Mouse (Mus musculus): ENCODE measurements around the gene Hspa8.
"Not testable (repeated sequence)": the region's sequence is repeated elsewhere in the genome, so short reads cannot be mapped to it uniquely, and the experiment has no call there.

Gene Hspa8

DNA sequence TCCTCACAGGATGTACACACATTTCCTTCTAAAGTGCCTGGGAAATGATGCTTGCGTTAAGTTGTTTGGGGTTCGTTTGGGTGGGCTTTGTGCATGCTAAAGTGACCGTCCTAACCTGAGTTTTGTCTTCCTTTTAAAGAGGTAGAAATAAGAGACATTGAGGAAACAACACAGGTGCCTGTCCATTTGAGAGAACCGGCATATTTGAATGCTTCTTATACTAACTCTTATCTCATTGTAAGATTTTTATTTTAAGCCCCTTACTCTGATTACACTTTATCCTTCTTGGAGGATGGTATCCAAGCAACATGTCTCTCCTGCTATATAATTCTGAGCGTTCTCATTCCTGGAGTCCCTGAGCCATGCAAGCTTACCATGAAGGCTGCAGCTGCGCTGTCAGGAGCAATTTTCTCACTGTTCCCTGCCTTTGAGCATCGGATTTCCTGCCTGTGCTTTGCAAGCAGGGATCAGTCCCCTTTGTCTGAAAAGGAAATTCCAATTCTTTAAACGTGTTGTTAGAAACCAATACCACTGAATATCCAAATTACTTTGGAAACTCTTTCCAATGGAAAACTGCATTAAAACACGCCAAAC, 16.3 kb upstream of the Hspa8 start:
- in situ Hi-C loops (cut with MboI, MseI) = no loop called here

GRCm38 (mm10) chr9:40785452-40785851, 15.3 kb upstream of the Hspa8 start:
- in situ Hi-C loops (cut with MboI, MseI) = no loop called here

- in situ Hi-C loops (cut with MboI, MseI) = not testable (repeated sequence)
These were observed 14.0 kb upstream of the Hspa8 start for GRCm38 (mm10) chr9:40786820-40787219.

GRCm38 (mm10) chr9:40791864-40792633, 8.7 kb upstream of the Hspa8 start:
- in situ Hi-C loops (cut with MboI, MseI) = no loop called here

DNA sequence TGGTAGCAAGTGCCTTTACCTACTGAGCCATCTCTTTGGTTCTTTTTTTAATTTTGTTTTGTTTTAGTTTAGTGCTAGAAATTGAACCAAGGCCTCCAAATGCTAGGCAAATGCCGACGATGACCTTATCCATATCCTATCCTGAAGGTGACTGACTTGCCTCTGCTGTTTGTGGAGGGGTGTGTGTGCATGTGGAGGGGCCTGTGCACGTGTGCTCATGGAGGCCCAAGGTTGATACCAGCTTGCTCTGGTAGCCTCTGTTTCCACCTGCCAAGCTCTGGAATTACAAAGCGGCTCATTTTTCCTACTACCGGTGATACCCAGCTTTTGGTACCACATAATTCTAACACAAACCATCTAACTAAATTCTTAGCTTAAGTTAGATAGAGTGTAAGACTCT, 7.2 kb upstream of the Hspa8 start:
- in situ Hi-C loops (cut with MboI, MseI) = no loop called here

GRCm38 (mm10) chr9:40794251-40794650, 6.5 kb upstream of the Hspa8 start:
- in situ Hi-C loops (cut with MboI, MseI) = no loop called here

DNA sequence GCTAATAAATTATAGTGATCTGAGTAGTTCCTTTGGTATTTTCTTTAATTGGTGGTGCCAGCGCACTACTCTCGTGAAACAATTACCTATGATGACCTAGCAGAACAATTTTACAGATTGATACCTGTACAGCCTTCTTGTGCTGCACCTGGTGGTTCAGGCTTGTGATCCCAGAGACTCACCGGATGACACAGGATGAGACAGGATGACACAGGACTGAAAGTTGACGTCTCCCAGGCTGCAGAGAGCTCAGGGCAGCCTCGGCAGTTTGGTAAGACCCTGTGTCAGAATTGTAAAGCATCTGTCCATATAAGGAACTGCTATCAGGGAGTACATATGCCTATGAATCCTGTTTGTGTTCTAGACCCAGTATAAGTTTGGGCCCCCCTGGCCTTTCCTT, 5.9 kb upstream of the Hspa8 start:
- in situ Hi-C loops (cut with MboI, MseI) = no loop called here

DNA sequence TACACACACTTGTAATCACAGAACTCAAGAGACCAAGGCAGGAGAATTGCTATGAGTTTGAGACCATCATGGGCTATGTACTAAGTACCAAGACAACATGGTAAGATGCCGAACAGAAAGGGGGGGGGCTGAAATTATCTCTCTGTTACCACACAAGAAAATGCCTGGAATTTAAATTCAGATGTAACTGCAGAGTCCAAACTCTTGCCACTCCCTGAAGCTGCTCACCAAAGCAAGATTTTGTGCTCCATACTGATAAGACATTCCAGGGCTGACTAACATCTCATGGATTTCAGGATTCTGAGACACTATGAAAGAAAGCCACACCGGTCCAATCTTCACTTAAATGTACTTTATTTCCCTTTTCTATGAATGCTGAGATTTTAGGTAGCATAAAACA, 5.2 kb upstream of the Hspa8 start:
- in situ Hi-C loops (cut with MboI, MseI) = no loop called here

DNA sequence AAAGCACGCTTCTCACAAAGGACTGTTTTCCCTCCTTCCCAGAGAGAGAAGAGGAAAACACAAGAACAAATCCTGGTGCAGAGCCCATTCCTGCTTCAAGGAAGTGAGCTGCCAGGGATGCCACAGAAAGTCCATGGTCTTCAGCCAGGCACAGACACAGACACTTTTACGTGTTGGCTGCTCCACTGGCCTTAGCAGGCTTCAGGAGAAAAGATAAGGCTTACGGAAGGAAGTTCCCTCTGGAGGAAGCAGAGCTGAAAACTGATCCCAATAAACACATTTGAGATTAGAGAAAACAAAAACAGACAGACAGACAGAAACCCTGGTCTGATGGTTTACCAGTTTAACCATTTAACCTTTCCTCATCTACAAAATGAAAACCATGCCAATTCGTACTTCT, 4.7 kb upstream of the Hspa8 start:
- in situ Hi-C loops (cut with MboI, MseI) = no loop called here

DNA sequence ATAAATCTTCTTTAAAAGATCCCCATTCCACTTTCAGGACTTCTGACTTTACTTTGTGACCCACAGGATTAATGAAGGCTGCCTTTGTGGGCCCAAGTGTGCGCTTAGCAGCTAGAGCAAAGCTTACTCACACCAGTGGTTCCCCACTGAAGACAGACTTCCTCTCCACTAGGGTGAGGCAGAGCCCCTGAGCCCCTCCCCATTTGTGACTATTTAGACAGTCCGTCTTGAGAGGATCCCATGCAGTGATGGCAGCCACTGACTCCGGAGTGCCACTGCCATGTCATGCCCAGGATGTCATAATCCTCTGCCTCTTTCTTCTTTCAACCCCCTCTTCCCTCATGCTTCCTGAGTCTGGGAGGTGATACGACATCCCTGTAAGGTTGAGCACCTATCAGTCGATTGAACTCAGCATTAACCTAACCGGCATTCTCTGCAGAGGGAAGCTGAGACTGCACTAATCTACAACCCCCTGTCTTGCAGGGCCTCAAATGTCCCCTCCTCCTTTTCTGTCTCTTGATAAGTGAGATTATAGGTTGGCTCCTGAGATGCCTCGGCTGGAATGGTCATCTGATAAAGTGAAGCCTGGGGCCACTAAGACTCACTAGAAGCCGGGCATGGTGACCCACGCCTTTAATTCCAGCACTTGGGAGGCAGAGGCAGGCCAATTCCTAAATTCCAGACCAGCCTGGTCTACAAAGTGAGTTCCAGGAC, 2.4 kb upstream of the Hspa8 start:
- in situ Hi-C loops (cut with MboI, MseI) = no loop called here

DNA sequence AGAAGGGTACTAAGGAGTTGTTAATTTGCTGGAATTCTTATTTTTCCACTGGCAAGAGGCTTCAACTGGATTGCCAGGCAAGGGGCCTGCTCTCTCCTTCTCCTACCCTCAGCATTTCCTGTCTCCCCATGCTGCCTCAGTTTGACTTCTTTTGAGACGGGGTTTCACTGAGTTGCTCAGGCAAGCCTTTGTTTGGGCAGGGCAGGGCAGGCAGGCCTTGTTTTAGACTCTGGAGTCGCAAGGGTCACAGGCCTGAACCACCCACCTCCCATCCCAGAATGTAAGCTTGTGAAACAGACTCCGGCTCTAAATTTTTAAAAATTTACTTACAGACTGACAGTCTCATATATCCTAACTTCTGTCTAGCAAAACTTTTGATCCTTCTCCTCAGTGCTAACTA, 1.7 kb upstream of the Hspa8 start:
- in situ Hi-C loops (cut with MboI, MseI) = no loop called here

DNA sequence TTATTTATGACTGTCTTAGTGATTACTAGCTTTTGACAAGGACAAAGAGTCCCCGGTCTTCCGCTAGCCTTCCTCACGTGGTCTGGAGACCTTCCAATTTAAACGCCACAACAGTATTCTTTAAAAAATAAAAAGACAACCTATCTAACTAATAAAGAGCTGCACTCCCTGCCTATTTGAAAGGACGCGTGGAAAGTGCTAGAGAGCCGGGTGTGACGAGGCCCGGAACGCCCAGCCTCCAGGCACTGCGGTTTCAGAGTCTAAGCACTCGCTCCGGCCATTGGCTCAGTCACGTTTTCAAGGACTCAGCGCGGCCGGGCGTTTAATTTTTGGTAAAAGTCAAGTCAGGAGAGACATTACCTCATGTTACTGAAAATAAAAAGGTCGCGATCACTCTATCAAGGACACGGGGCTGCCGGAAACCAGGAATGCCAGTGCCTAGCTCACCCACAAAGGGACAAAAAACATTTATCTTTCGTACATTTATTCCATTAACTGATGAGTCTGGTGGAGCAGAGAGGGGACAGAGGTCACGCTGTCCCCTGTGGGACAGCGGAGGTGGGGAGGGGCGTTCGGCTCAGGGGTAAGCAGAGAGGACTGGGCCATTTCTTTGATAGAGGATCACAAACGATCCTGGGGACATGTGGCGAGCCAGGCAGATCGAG, 815 bp upstream of the Hspa8 start:
- in situ Hi-C loops (cut with MboI, MseI) = no loop called here

GRCm38 (mm10) chr9:40801614-40802532, 1.1 kb downstream of the Hspa8 start:
- in situ Hi-C loops (cut with MboI, MseI) = not testable (repeated sequence)

DNA sequence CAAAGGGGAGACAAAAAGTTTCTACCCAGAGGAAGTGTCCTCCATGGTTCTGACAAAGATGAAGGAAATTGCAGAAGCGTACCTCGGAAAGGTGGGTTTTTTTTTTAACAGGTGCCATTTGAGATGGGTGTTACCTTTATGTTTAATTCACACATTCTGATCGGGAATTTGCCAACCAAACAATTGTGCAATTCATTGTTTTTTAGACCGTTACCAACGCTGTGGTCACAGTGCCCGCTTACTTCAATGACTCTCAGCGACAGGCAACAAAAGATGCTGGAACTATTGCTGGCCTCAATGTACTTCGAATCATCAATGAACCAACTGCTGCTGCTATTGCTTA, 1.7 kb downstream of the Hspa8 start:
- in situ Hi-C loops (cut with MboI, MseI) = not testable (repeated sequence)

- in situ Hi-C loops (cut with MboI, MseI) = not testable (repeated sequence)
These were observed 3.8 kb downstream of the Hspa8 start for GRCm38 (mm10) chr9:40804576-40804975.

GRCm38 (mm10) chr9:40805263-40805662, 4.5 kb downstream of the Hspa8 start:
- in situ Hi-C loops (cut with MboI, MseI) = no loop called here

GRCm38 (mm10) chr9:40806440-40807288, 5.9 kb downstream of the Hspa8 start:
- in situ Hi-C loops (cut with MboI, MseI) = no loop called here

DNA sequence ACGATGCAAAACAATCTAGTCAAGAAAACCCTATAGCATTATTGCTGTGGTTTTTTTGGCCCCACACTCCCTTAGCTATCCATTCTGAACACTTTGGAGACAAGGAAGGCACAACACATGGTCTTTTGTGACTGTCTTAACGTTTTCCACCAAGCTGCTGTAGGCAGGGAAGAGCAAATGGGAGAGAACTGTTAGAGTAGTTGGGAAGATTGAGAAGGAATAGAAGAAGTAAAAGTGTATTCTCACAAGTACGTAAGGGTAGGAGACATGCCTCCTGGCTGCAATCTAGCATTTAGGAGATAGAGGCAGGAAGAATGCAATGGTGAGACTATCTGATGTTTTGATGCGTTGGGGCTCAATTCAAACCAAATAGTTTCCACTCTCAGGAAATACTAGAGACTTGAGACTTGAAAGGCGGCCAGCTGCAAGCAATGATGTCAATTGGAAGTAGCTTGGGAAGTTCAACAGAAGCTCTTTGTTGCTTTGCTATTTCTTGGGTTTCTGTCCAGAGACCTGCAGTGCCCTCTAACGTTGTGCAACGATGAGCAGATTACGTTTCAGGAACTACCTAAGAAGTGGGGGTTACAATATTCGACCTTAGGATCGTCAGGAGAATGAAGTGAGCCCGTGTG, 6.6 kb downstream of the Hspa8 start:
- in situ Hi-C loops (cut with MboI, MseI) = no loop called here

- in situ Hi-C loops (cut with MboI, MseI) = no loop called here
These were observed 7.5 kb downstream of the Hspa8 start for GRCm38 (mm10) chr9:40808061-40808906.

Measured in T-helper 2 cell (primary cell).